Mouse (Mus musculus): Measurements from ENCODE around the gene Vmn1r209. TPM values are rescaled to one million over a fixed set of nuclear protein-coding genes. Genes with fewer than 3 reads are reported as not detected.
"Not testable (repeated sequence)": the region's sequence is repeated elsewhere in the genome, so short reads cannot be mapped to it uniquely, and the experiment has no call there.

Gene Vmn1r209
- not detected in 2 replicates for polyA plus RNA-seq (2012; rRNA removed)

- H3K4me3 ChIP-seq (ENCODE audit: control insufficient read depth, insufficient read depth, low read length); DNase-seq; H3K4me1 ChIP-seq (replicated peaks; ENCODE audit: control insufficient read depth, insufficient read depth, low read length); H3K27me3 ChIP-seq (ENCODE audit: control insufficient read depth, insufficient read depth, low read length); H3K36me3 ChIP-seq (ENCODE audit: control insufficient read depth, insufficient read depth, low read length); H3K27ac ChIP-seq (ENCODE audit: control insufficient read depth, insufficient read depth, low read length): not testable (repeated sequence)
These were observed at the start of gene Vmn1r209 for GRCm38 (mm10) chr13:22809582-22809981. TSS of gene Vmn1r209 (minus strand) at chr13:22809682.

GRCm38 (mm10) chr13:22857461-22857860 lies 48.0 kb upstream of the Vmn1r209 start, which contains the start of gene Vmn1r211:
TSS of gene Vmn1r211 (minus strand) at chr13:22857561.
- 70% methylated on average over 1 of the region's 1 CpGs for WGBS
- no peaks in the 10 kb centered on the region for H3K36me3 ChIP-seq (ENCODE audit: control insufficient read depth, insufficient read depth, low read length)
- no peak within 1 kb of the TSS for H3K4me3 ChIP-seq (ENCODE audit: control insufficient read depth, insufficient read depth, low read length)
- H3K4me1 ChIP-seq (replicated peaks; ENCODE audit: control insufficient read depth, insufficient read depth, low read length), result no peaks in the 10 kb centered on the region
- DNase-seq, result no peak
- no peak within 1 kb of the TSS for H3K27ac ChIP-seq (ENCODE audit: control insufficient read depth, insufficient read depth, low read length)
- H3K27me3 ChIP-seq (ENCODE audit: control insufficient read depth, insufficient read depth, low read length), result no peaks in the 10 kb centered on the region
- no peak for TF ChIP-seq CTCF (IDR thresholded peaks at IDR 0.05; ENCODE audit: borderline replicate concordance, control insufficient read depth, extremely low read depth, insufficient read depth, low read length, poor library complexity)
- TF ChIP-seq POLR2A (IDR thresholded peaks at IDR 0.05; ENCODE audit: control insufficient read depth, extremely low read depth, insufficient read depth, low read length, poor library complexity), result no peak

GRCm38 (mm10) chr13:22854760-22855159 lies 45.3 kb upstream of the Vmn1r209 start:
- Histone ChIP-seq H3K4me3 (ENCODE audit: control insufficient read depth, insufficient read depth, low read length) (no peak overlapping the region), H3K27me3 (ENCODE audit: control insufficient read depth, insufficient read depth, low read length) (no peaks in the 10 kb centered on the region), H3K27ac (ENCODE audit: control insufficient read depth, insufficient read depth, low read length) (no peak overlapping the region), H3K36me3 (ENCODE audit: control insufficient read depth, insufficient read depth, low read length) (no peaks in the 10 kb centered on the region), H3K4me1 (replicated peaks; ENCODE audit: control insufficient read depth, insufficient read depth, low read length) (no peaks in the 10 kb centered on the region)
- DNase-seq, result no peak
- 81% methylated on average over 4 of the region's 4 CpGs for WGBS
- TF ChIP-seq POLR2A (IDR thresholded peaks at IDR 0.05; ENCODE audit: control insufficient read depth, extremely low read depth, insufficient read depth, low read length, poor library complexity), result no peak
- no peak for TF ChIP-seq CTCF (IDR thresholded peaks at IDR 0.05; ENCODE audit: borderline replicate concordance, control insufficient read depth, extremely low read depth, insufficient read depth, low read length, poor library complexity)

- TF ChIP-seq CTCF (IDR thresholded peaks at IDR 0.05; ENCODE audit: borderline replicate concordance, control insufficient read depth, extremely low read depth, insufficient read depth, low read length, poor library complexity) (no peak), POLR2A (IDR thresholded peaks at IDR 0.05; ENCODE audit: control insufficient read depth, extremely low read depth, insufficient read depth, low read length, poor library complexity) (no peak)
- no peaks in the 10 kb centered on the region for H3K4me1 ChIP-seq (replicated peaks; ENCODE audit: control insufficient read depth, insufficient read depth, low read length)
- DNase-seq, result no peak
- no peaks in the 10 kb centered on the region for H3K36me3 ChIP-seq (ENCODE audit: control insufficient read depth, insufficient read depth, low read length)
- no peaks in the 10 kb centered on the region for H3K27me3 ChIP-seq (ENCODE audit: control insufficient read depth, insufficient read depth, low read length)
- 78% methylated on average over 1 of the region's 1 CpGs for WGBS
- no peak overlapping the region for H3K4me3 ChIP-seq (ENCODE audit: control insufficient read depth, insufficient read depth, low read length)
- no peak overlapping the region for H3K27ac ChIP-seq (ENCODE audit: control insufficient read depth, insufficient read depth, low read length)
These were observed 37.3 kb upstream of the Vmn1r209 start for GRCm38 (mm10) chr13:22846798-22847197.

GRCm38 (mm10) chr13:22844304-22844703 lies 34.8 kb upstream of the Vmn1r209 start:
- DNase-seq; H3K36me3 ChIP-seq (ENCODE audit: control insufficient read depth, insufficient read depth, low read length); H3K4me3 ChIP-seq (ENCODE audit: control insufficient read depth, insufficient read depth, low read length); H3K27ac ChIP-seq (ENCODE audit: control insufficient read depth, insufficient read depth, low read length); H3K27me3 ChIP-seq (ENCODE audit: control insufficient read depth, insufficient read depth, low read length); H3K4me1 ChIP-seq (replicated peaks; ENCODE audit: control insufficient read depth, insufficient read depth, low read length): not testable (repeated sequence)
- WGBS, result 83% methylated on average over 3 of the region's 3 CpGs

GRCm38 (mm10) chr13:22831248-22831647 lies 21.8 kb upstream of the Vmn1r209 start, which contains the start of gene Vmn1r210:
TSS of gene Vmn1r210 (minus strand) at chr13:22831348.
- Histone ChIP-seq H3K36me3 (ENCODE audit: control insufficient read depth, insufficient read depth, low read length) (no peaks in the 10 kb centered on the region), H3K4me3 (ENCODE audit: control insufficient read depth, insufficient read depth, low read length) (no peak within 1 kb of the TSS), H3K4me1 (replicated peaks; ENCODE audit: control insufficient read depth, insufficient read depth, low read length) (no peaks in the 10 kb centered on the region), H3K27ac (ENCODE audit: control insufficient read depth, insufficient read depth, low read length) (no peak within 1 kb of the TSS), H3K27me3 (ENCODE audit: control insufficient read depth, insufficient read depth, low read length) (no peaks in the 10 kb centered on the region)
- no peak for TF ChIP-seq CTCF (IDR thresholded peaks at IDR 0.05; ENCODE audit: borderline replicate concordance, control insufficient read depth, extremely low read depth, insufficient read depth, low read length, poor library complexity)
- no peak for TF ChIP-seq POLR2A (IDR thresholded peaks at IDR 0.05; ENCODE audit: control insufficient read depth, extremely low read depth, insufficient read depth, low read length, poor library complexity)
- no peak for DNase-seq
- WGBS, result 33% methylated on average over 4 of the region's 4 CpGs

- not testable (repeated sequence) for H3K36me3 ChIP-seq (ENCODE audit: control insufficient read depth, insufficient read depth, low read length); DNase-seq; H3K27me3 ChIP-seq (ENCODE audit: control insufficient read depth, insufficient read depth, low read length); H3K27ac ChIP-seq (ENCODE audit: control insufficient read depth, insufficient read depth, low read length); H3K4me3 ChIP-seq (ENCODE audit: control insufficient read depth, insufficient read depth, low read length); H3K4me1 ChIP-seq (replicated peaks; ENCODE audit: control insufficient read depth, insufficient read depth, low read length)
- 37% methylated on average over 7 of the region's 7 CpGs for WGBS
These were observed 19.9 kb upstream of the Vmn1r209 start for GRCm38 (mm10) chr13:22829395-22829794.

- H3K27ac ChIP-seq (ENCODE audit: control insufficient read depth, insufficient read depth, low read length); H3K36me3 ChIP-seq (ENCODE audit: control insufficient read depth, insufficient read depth, low read length); H3K4me3 ChIP-seq (ENCODE audit: control insufficient read depth, insufficient read depth, low read length); DNase-seq; H3K27me3 ChIP-seq (ENCODE audit: control insufficient read depth, insufficient read depth, low read length); H3K4me1 ChIP-seq (replicated peaks; ENCODE audit: control insufficient read depth, insufficient read depth, low read length): not testable (repeated sequence)
- WGBS, result 92% methylated on average over 1 of the region's 1 CpGs
These were observed 12.1 kb upstream of the Vmn1r209 start for GRCm38 (mm10) chr13:22821601-22822000.

GRCm38 (mm10) chr13:22788096-22788495 lies 21.4 kb downstream of the Vmn1r209 start:
- not testable (repeated sequence) for DNase-seq; H3K36me3 ChIP-seq (ENCODE audit: control insufficient read depth, insufficient read depth, low read length)
- WGBS, result 85% methylated on average over 3 of the region's 3 CpGs

GRCm38 (mm10) chr13:22784159-22784558 lies 25.3 kb downstream of the Vmn1r209 start:
- H3K27ac ChIP-seq (ENCODE audit: control insufficient read depth, insufficient read depth, low read length); H3K4me1 ChIP-seq (replicated peaks; ENCODE audit: control insufficient read depth, insufficient read depth, low read length); H3K27me3 ChIP-seq (ENCODE audit: control insufficient read depth, insufficient read depth, low read length); H3K36me3 ChIP-seq (ENCODE audit: control insufficient read depth, insufficient read depth, low read length); H3K4me3 ChIP-seq (ENCODE audit: control insufficient read depth, insufficient read depth, low read length); DNase-seq: not testable (repeated sequence)

More at GRCm38 (mm10) chr13:22788096-22788495, 21.4 kb downstream of the Vmn1r209 start:
- H3K27ac ChIP-seq (ENCODE audit: control insufficient read depth, insufficient read depth, low read length); H3K4me3 ChIP-seq (ENCODE audit: control insufficient read depth, insufficient read depth, low read length); H3K4me1 ChIP-seq (replicated peaks; ENCODE audit: control insufficient read depth, insufficient read depth, low read length); H3K27me3 ChIP-seq (ENCODE audit: control insufficient read depth, insufficient read depth, low read length): not testable (repeated sequence)
